Mouse (Mus musculus): ENCODE data around the gene Htra2.

The Htra2 gene

DNA sequence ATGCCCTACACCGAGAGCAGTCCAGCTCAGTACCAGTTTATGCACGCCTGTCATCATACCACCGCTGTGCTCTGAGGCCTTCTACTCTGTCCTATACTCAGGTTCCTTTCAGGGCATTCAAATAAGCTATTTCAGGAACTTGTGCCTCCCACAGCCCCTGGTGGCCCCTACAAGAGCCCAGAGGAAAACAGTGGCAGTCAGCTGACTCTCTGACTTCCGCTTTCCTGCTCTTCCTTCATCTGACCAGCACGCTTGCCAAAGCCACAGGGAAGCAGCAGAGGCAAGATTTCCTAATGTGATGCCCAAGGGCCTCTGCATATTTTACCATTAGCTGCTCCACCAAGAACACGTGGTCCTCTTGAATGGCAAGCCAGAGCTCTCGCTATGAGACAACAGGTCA lies 50.2 kb downstream of the Htra2 start:
- DNase-seq (ENCODE audit: low read depth), result no peak

GRCm38 (mm10) chr6:83004309-83004708 lies 50.8 kb downstream of the Htra2 start:
- no peak for DNase-seq (ENCODE audit: low read depth)

DNA sequence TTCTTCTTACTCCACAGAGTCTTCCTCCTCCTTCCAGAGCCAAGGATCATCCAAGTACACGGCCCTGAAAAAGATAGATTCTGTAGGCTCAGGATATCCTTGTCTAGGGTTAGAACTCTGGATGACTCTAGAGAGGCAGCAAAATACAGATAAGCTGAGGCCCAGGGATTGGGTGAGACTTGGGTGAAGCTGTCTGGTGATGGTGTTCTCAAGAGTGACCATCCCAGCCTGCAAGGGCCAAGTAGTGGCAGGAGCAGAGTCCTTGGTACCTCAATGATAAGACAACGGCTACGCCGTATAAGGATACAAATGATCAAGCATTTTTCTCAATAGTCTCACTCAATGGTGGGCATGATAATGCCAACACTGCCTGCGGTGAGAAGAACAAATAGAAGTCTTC lies 51.2 kb downstream of the Htra2 start:
- no peak for DNase-seq (ENCODE audit: low read depth)

DNA sequence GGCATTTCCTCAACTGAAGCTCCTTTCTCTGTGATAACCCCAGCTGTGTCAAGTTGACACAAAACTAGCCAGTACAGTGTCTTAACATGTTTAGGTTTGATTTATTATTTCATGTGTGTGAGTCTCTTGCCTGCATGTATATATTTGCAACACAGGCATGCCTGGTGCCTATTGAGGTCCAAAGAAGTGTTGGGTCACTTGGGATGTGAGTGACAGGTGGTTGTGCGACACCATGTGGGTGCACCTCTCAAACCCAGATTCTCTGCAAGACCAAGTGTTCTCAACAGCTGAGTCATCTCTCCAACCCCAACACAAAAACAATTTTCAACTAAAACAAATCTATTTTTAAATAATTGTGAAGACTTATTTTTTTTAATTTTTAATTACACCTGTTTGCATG lies 52.0 kb downstream of the Htra2 start:
- DNase-seq (ENCODE audit: low read depth), result no peak
